Mouse (Mus musculus): ENCODE measurements around the gene Tyk2. TPM values are rescaled to one million over a fixed set of nuclear protein-coding genes. Genes with fewer than 3 reads are reported as not detected.

Gene Tyk2
- polyA plus RNA-seq, 1 experiment from 2014 or later, result 11.2 TPM

DNA sequence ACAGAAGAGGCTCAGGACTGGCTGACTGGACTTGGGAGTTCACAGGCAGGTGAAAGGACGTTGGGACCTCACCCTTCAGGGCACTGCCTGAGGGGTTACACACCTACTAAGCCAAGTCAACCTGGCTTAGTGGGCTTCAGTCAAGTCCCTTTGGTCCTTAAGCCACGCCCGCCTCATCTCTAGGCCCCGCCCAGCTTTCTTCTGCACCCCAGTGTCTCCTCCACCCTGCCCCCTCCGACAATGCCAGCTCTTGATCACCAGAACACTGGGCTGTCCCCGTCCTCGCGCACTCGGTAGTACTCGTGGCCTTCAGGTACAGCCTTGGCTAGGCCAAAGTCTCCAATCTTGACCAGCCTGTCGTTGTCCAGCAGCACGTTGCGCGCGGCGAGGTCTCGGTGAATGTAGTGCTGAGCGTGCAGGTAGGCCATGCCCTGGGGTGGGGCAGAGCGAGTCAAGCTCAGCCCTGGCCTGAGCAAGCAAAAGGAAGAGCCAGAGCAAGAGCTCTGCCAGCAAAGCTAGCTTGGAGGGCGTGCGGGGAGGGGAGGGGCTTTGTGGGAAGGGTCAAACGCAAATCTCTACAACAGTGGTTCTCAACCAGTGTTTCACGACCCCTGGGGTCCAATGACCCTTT is 23.3 kb downstream of the Tyk2 start:
- 46% methylated on average over 23 of the region's 23 CpGs for WGBS

DNA sequence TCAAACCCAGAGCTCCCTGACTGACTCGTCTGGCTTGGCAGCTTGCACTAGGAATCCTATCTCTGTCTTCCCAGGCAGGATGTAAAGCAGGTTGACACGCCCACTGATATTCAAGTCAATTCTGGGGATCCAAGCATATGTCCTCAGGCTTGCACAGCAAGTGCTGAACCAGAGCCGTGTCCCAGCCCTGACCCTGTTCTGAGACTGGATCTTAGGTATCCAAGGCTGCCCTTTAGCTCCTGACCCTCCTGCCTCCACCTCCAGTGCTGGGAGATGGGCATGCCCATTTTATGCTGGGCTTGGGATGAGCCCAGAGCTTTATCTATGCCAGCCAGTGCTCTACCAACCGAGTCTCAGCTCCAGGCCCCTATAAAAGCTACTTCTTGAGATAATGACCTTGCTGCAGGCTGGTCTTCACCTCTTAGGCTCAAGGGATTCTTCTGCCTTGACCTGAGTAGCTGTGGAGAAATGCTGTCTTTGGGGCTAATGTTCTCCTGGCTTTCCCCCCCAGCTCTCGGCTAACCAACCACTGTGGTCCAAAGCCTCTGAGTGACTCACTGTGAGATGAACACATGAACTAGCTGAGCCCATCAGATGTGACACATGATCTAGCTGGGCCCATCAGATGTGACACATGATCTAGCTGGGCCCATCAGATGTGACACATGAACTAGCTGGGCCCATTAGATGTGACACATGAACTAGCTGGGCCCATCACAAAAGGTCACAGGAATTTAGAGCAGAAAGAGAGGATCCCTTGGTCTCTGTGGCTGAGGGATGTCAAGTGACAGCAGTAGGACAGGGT is 25.1 kb downstream of the Tyk2 start:
- Histone ChIP-seq H3K36me3 (ENCODE audit: control insufficient read depth, insufficient read depth, low read length) (peaks cover 26% of the 10 kb centered on the region), H3K9ac (ENCODE audit: low read length) (no peak overlapping the region), H3K4me3 (ENCODE audit: control insufficient read depth in 1 of 2, insufficient read depth in 1 of 2, low read depth in 1 of 2, low read length in 2 of 2) (no peak overlapping the region), H3K4me1 (ENCODE audit: control insufficient read depth in 2 of 2, insufficient read depth in 2 of 2, low read length in 2 of 2) (no peaks in the 10 kb centered on the region), H3K27ac (replicated peaks in 1 of 2; ENCODE audit: control insufficient read depth in 1 of 2, insufficient read depth in 1 of 2, low read depth in 2 of 2, low read length in 2 of 2) (no peak overlapping the region), H3K9me3 (ENCODE audit: control insufficient read depth, low read length) (no peaks in the 10 kb centered on the region), H3K27me3 (ENCODE audit: control insufficient read depth, insufficient read depth, low read length) (no peaks in the 10 kb centered on the region), H3K4me2 (ENCODE audit: low read length) (no peak overlapping the region)
- no peak for ATAC-seq (ENCODE audit: insufficient number of reproducible peaks, insufficient read depth, low FRiP score, low read depth)
- 64% methylated on average over 5 of the region's 5 CpGs for WGBS

More for the DNA sequence above, 23.3 kb downstream of the Tyk2 start:
- Histone ChIP-seq H3K9ac (ENCODE audit: low read length) (no peak overlapping the region), H3K27ac (replicated peaks in 1 of 2; ENCODE audit: control insufficient read depth in 1 of 2, insufficient read depth in 1 of 2, low read depth in 2 of 2, low read length in 2 of 2) (no peak overlapping the region), H3K36me3 (ENCODE audit: control insufficient read depth, insufficient read depth, low read length) (peaks cover 26% of the 10 kb centered on the region), H3K4me2 (ENCODE audit: low read length) (no peak overlapping the region), H3K27me3 (ENCODE audit: control insufficient read depth, insufficient read depth, low read length) (no peaks in the 10 kb centered on the region), H3K4me3 (ENCODE audit: control insufficient read depth in 1 of 2, insufficient read depth in 1 of 2, low read depth in 1 of 2, low read length in 2 of 2) (no peak overlapping the region), H3K4me1 (ENCODE audit: control insufficient read depth in 2 of 2, insufficient read depth in 2 of 2, low read length in 2 of 2) (no peaks in the 10 kb centered on the region), H3K9me3 (ENCODE audit: control insufficient read depth, low read length) (no peaks in the 10 kb centered on the region)
- ATAC-seq (ENCODE audit: insufficient number of reproducible peaks, insufficient read depth, low FRiP score, low read depth), result no peak

- Histone ChIP-seq H3K27ac (replicated peaks in 1 of 2; ENCODE audit: control insufficient read depth in 1 of 2, insufficient read depth in 1 of 2, low read depth in 2 of 2, low read length in 2 of 2) (no peak overlapping the region), H3K36me3 (ENCODE audit: control insufficient read depth, insufficient read depth, low read length) (peaks cover 20% of the 10 kb centered on the region), H3K27me3 (ENCODE audit: control insufficient read depth, insufficient read depth, low read length) (no peaks in the 10 kb centered on the region), H3K4me1 (ENCODE audit: control insufficient read depth in 2 of 2, insufficient read depth in 2 of 2, low read length in 2 of 2) (peaks cover 3 to 4% of the 10 kb centered on the region in 2 experiments; a peak in 1 of 4 replicates), H3K9me3 (ENCODE audit: control insufficient read depth, low read length) (no peaks in the 10 kb centered on the region), H3K4me2 (ENCODE audit: low read length) (no peak overlapping the region), H3K4me3 (ENCODE audit: control insufficient read depth in 1 of 2, insufficient read depth in 1 of 2, low read depth in 1 of 2, low read length in 2 of 2) (no peak overlapping the region), H3K9ac (ENCODE audit: low read length) (no peak overlapping the region)
- WGBS, result 81% methylated on average over 6 of the region's 6 CpGs
- ATAC-seq (ENCODE audit: insufficient number of reproducible peaks, insufficient read depth, low FRiP score, low read depth), result no peak
These were observed 26.2 kb downstream of the Tyk2 start for GRCm38 (mm10) chr9:21104814-21105213.

GRCm38 (mm10) chr9:21102076-21102475 is 29.0 kb downstream of the Tyk2 start:
- ATAC-seq (ENCODE audit: insufficient number of reproducible peaks, insufficient read depth, low FRiP score, low read depth), result no peak
- Histone ChIP-seq H3K27ac (replicated peaks in 1 of 2; ENCODE audit: control insufficient read depth in 1 of 2, insufficient read depth in 1 of 2, low read depth in 2 of 2, low read length in 2 of 2) (no peak overlapping the region), H3K4me1 (ENCODE audit: control insufficient read depth in 2 of 2, insufficient read depth in 2 of 2, low read length in 2 of 2) (peaks cover 5 to 11% of the 10 kb centered on the region in 2 experiments; a peak in 2 of 4 replicates), H3K27me3 (ENCODE audit: control insufficient read depth, insufficient read depth, low read length) (no peaks in the 10 kb centered on the region), H3K9ac (ENCODE audit: low read length) (no peak overlapping the region), H3K4me3 (ENCODE audit: control insufficient read depth in 1 of 2, insufficient read depth in 1 of 2, low read depth in 1 of 2, low read length in 2 of 2) (no peak overlapping the region), H3K36me3 (ENCODE audit: control insufficient read depth, insufficient read depth, low read length) (peaks cover 10% of the 10 kb centered on the region; the same call in 1 of the 2 replicates), H3K4me2 (ENCODE audit: low read length) (no peak overlapping the region), H3K9me3 (ENCODE audit: control insufficient read depth, low read length) (no peaks in the 10 kb centered on the region)
- WGBS, result 80% methylated on average over 2 of the region's 2 CpGs

- no peak overlapping the region for H3K27ac ChIP-seq (replicated peaks in 1 of 2; ENCODE audit: control insufficient read depth in 1 of 2, insufficient read depth in 1 of 2, low read depth in 2 of 2, low read length in 2 of 2)
- H3K4me2 ChIP-seq (ENCODE audit: low read length), result peak overlapping the region; percentile 16; the same call in 1 of the 2 replicates
- no peaks in the 10 kb centered on the region for H3K9me3 ChIP-seq (ENCODE audit: control insufficient read depth, low read length)
- peak overlapping the region; percentile 27; the same call in 1 of the 2 replicates for H3K9ac ChIP-seq (ENCODE audit: low read length)
- H3K4me3 ChIP-seq (ENCODE audit: control insufficient read depth in 1 of 2, insufficient read depth in 1 of 2, low read depth in 1 of 2, low read length in 2 of 2), result no peak overlapping the region
- no peaks in the 10 kb centered on the region for H3K27me3 ChIP-seq (ENCODE audit: control insufficient read depth, insufficient read depth, low read length)
- H3K4me1 ChIP-seq (ENCODE audit: control insufficient read depth in 2 of 2, insufficient read depth in 2 of 2, low read length in 2 of 2), result peaks cover 5 to 11% of the 10 kb centered on the region in 2 experiments; a peak in 2 of 4 replicates
- WGBS, result 42% methylated on average over 15 of the region's 15 CpGs
- no peak for ATAC-seq (ENCODE audit: insufficient number of reproducible peaks, insufficient read depth, low FRiP score, low read depth)
- peaks cover 7% of the 10 kb centered on the region; the same call in 1 of the 2 replicates for H3K36me3 ChIP-seq (ENCODE audit: control insufficient read depth, insufficient read depth, low read length)
These were observed 30.4 kb downstream of the Tyk2 start for GRCm38 (mm10) chr9:21100447-21101161.

DNA sequence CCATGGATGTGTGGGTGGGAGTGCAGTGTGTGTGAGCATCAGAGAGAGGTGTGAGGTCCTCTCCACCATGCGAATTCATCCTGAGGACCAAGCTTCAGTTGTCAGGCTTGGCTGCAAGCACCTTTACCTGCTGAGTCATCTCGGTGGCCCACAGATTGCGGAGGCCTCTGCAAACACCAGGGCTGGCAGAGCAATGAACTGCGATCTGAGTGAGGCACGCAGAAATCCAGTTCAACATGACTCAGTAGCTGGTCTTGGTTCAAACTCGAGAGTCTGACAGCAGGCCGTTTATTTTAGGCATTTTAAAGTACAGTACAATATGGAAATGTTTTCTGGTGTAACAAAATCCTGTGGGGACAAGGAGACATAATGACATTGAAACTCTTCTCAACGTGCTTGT is 33.2 kb downstream of the Tyk2 start:
- H3K27me3 ChIP-seq (ENCODE audit: control insufficient read depth, insufficient read depth, low read length), result no peaks in the 10 kb centered on the region
- 62% methylated on average over 8 of the region's 8 CpGs for WGBS
- H3K36me3 ChIP-seq (ENCODE audit: control insufficient read depth, insufficient read depth, low read length), result 0 out of 2 replicates have a peak, but pooled peaks cover 5% of the 10 kb centered on the region
- no peaks in the 10 kb centered on the region for H3K9me3 ChIP-seq (ENCODE audit: control insufficient read depth, low read length)
- peaks cover 5 to 11% of the 10 kb centered on the region in 2 experiments; a peak in 2 of 4 replicates for H3K4me1 ChIP-seq (ENCODE audit: control insufficient read depth in 2 of 2, insufficient read depth in 2 of 2, low read length in 2 of 2)
- H3K4me2 ChIP-seq (ENCODE audit: low read length), result no peak overlapping the region
- no peak overlapping the region for H3K9ac ChIP-seq (ENCODE audit: low read length)
- no peak overlapping the region for H3K4me3 ChIP-seq (ENCODE audit: control insufficient read depth in 1 of 2, insufficient read depth in 1 of 2, low read depth in 1 of 2, low read length in 2 of 2)
- no peak for ATAC-seq (ENCODE audit: insufficient number of reproducible peaks, insufficient read depth, low FRiP score, low read depth)
- peak overlapping the region; percentile 8 to 16; a peak in 1 of 4 replicates for H3K27ac ChIP-seq (replicated peaks in 1 of 2; ENCODE audit: control insufficient read depth in 1 of 2, insufficient read depth in 1 of 2, low read depth in 2 of 2, low read length in 2 of 2)

- Histone ChIP-seq H3K4me2 (ENCODE audit: low read length) (no peak overlapping the region), H3K4me1 (ENCODE audit: control insufficient read depth in 2 of 2, insufficient read depth in 2 of 2, low read length in 2 of 2) (peaks cover 5 to 18% of the 10 kb centered on the region in 2 experiments; a peak in 3 of 4 replicates), H3K9me3 (ENCODE audit: control insufficient read depth, low read length) (no peaks in the 10 kb centered on the region), H3K27ac (replicated peaks in 1 of 2; ENCODE audit: control insufficient read depth in 1 of 2, insufficient read depth in 1 of 2, low read depth in 2 of 2, low read length in 2 of 2) (no peak overlapping the region), H3K27me3 (ENCODE audit: control insufficient read depth, insufficient read depth, low read length) (no peaks in the 10 kb centered on the region), H3K36me3 (ENCODE audit: control insufficient read depth, insufficient read depth, low read length) (0 out of 2 replicates have a peak, but pooled peaks cover 5% of the 10 kb centered on the region), H3K4me3 (ENCODE audit: control insufficient read depth in 1 of 2, insufficient read depth in 1 of 2, low read depth in 1 of 2, low read length in 2 of 2) (no peak overlapping the region), H3K9ac (ENCODE audit: low read length) (no peak overlapping the region)
- WGBS, result 84% methylated on average over 4 of the region's 4 CpGs
- no peak for ATAC-seq (ENCODE audit: insufficient number of reproducible peaks, insufficient read depth, low FRiP score, low read depth)
These were observed 35.1 kb downstream of the Tyk2 start for GRCm38 (mm10) chr9:21095958-21096357.

Measured in heart, embryonic 14.5 days (tissue).